Mouse (Mus musculus) pancreas, adult 10 weeks (tissue): ENCODE results near the gene Inca1. TPM values are rescaled to one million over a fixed set of nuclear protein-coding genes. Genes with fewer than 3 reads are reported as not detected.

Experiments
- polyA plus RNA-seq: library from polyadenylated mRNA; stranded (reverse); fragments of 350-450 nt; fragmentation: Illumina TruSeq; extraction: RNeasy Lipid Tissue Mini Kit (QIAGEN cat#74804); gene quantifications from one replicate; pipeline ENCODE4 v1.2.3, GENCODE M21; 2015; ENCODE audit warnings: low read depth, low replicate concordance; ENCODE audit not compliant: insufficient read depth

Inca1 gene
- 2.5 TPM for polyA plus RNA-seq

DNA sequence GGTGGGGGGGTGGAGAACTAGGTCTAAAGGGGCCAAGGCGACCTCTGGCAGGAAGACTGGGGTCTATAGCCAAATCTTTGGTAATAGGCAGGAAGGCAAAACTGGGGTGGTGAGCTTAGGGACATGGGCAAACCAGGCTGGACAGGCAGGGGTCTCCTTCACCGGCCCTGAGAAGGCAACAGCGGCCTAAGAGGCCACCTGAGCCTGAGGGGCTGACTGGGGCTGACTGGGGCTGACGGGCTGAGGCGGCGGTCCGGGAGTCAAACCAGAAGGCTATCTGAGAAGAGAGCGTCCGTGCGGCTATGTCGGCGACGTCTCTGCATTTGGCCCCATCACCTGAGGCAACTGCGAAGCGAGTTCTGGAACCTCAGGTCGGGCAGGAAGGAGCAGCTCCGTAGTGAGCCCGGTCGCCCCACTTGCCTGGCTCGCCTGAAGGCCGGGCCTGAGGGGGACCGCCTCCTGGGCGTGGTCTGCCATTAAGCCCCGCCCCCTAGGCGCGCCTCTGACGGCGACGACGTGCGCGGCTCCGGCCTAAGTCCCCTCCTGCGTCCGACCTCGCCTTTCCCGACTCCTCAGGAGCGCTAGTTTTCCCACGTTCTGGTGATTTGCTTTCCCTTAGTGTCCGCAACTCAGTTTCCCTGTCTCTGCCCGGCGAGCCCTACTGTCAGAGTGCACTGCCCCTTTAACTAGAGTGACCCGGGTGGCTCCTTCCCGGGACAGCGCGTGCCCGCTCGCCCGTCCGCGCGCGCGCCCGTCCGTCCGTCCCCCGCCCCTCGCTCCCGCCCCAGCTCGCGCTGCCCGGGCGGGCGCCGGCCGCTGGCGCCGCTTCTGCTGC, at the start of gene Inca1, which contains the start of gene Kif1c:
Gene Inca1, minus strand, starts transcription at position 434 of the 835 bp plus-strand sequence.
Gene Kif1c, plus strand, starts transcription at position 827 of the 835 bp plus-strand sequence.

DNA sequence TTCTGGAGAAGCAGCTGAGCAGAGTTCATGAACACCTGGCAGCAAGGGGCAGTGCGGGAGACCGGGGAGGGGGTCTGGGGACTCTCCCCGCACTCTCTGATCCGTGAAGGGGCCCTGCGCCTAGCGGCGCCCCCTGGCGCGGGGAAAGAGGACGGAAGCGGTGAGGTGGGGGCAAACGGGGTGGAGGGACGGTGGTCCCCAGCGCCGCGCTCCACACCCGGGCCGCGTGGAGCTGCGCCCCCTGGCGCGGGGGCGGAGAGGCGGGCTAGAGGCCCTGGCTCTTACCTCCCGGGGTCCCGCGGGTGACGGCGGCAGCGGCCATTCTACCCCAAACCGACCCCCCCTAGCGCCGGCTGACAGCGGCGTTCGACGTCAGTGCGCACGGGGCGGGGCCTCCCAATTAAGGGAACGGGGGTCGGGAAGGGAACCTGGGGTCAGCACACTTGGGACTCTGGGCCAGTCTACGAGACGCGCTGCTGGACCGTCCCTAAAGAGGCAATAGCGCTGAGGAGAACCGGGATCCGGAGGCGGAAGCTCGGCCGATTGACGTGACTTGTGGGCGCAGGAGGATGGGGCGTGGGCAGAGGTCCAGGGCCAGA, 12.3 kb downstream of the Inca1 start, which contains the start of gene Camta2:
Gene Camta2, minus strand, starts transcription at position 505 of the 599 bp plus-strand sequence.

DNA sequence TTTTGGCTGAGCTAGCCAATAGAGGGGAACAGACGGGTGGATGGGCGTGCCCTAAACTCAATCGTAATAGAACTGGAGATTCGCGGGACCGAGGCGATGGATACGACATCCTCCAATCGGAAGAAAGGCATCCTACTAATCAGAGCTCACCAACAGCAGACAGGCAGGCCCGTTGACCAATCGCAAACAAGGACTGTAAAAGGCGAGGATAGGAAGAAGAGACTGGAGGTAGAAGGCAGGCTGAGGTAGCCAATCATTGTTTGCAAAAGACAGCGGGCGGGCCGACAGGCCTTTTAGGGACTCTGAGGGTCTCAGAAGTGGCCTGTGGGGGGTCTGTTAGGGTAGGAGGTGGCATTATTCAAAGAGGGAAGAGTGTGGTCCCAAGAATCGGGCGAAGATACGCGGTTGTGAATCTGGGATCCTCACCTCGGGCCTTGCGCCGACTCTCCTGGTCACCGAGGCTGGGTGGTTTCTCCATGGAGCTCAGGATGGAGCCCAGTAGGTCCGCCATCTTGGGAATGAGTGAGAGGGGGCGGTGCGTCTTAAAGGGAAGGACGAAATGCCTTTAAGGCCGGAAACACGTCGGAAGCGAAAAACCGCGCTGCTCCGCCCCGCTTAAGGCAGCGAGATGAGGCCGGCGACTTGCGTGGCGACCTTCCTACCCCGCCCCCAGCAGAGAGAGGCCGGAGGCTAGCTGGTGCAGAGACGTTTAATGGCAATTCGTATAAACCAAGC, 31.0 kb downstream of the Inca1 start, which contains the start of gene Spag7:
Gene Spag7, minus strand, starts transcription at position 646 of the 735 bp plus-strand sequence.

DNA sequence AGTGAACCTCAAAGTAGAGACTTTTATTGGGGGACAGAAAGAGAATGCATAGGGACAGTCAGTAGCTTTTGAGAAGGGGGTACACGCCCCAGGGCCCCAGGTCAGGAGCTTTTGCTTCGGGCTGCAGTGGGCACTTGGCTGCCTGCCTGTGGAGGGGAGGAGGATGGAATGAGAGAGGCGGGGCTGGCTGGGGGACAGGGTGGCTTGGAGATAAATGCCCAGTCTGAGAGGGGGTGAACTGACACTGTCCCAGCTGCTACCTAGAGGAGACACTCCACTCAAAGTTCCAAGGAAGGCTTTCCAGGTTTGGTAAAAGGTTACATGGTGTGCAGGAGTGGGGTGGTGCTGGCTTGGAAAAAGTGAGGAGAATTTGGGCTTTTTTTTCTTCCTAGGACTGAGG, 43.0 kb downstream of the Inca1 start, which contains the start of gene Eno3:
Gene Eno3, plus strand, starts transcription at position 239 of the 400 bp plus-strand sequence.

DNA sequence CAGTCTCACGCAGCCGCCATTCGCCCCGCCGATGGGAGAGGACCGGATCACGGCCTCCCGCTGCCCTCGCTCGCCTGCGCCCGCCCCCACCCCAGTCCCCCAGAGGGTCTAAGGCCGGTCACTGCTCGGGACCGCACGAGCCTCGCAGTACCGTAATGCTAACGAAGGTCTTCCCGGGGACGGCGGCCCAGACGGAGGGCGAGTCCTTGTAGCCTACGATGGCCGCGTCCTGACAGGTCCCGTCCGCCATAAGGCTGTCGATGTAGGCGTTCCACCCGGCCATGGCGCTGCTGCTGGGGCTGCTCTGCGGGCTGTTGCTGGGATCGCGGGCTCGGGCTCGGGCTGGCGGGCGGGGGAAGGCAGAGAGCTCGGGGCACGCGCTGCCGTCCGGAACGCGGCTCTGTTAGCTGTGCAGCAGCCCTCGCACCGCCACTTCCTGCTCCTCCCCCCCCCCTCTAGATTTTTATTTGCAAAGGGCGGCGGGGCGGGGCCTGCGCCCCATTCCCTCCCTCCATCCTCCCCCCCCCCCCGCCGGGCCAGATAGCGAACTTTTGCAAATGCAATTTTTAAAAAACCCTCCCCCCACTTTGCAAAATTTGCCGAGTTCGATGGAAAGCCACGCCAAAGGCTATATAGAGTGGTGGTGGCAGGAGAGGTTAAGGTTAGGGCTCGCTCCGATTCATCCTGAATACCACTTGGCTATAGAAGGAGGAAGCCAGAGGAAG, 45.6 kb downstream of the Inca1 start, which contains the start of gene Pfn1:
Gene Pfn1, minus strand, starts transcription at position 447 of the 725 bp plus-strand sequence.

DNA sequence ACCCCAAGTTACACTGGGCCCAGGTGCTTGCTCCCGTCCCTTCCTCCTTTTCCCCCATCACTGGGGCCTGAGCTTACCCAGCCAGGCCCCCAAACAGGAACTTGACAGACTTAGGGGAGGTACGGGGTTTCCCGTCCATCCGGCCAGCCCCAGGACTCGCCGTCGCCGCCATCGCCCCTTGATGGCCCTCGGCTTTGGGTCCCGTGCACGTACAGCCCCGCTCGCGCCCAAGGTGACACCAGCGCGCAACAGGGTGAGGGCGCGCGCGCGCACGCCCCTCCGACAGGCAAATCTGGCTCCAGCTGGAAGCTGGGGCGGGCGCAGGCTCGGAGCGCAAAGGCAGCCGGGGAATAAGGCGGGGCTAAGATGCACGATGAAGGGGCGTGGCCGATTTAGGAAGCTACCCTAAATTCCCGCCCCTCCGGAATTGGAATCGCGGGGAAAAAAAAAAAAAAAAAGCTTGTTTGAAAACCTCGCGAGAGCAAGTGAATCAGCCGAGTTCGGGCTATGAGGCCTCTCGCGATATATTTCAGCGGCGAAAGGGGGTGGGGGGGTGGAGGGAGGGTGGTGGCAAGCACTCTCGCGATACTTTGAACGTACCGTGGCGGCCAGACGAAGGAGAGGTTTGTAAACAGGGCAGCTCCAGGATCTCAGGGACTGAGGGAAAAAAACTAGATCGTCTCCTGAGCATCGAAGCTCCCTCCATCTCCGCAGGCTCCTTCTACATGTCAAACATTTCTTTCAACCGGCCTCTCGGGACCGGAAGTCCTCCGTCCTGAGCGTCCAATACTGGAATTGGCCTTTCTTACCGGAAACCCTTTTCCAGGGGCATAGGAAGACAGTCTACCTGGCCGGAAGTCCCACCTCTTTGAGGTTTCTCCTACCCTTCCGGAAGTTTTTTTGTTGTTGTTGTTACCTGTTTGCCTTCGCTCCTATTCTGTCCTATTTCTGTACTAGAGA, 53.0 kb downstream of the Inca1 start, which contains the start of the genes Rnf167 and Slc25a11:
Gene Rnf167, plus strand, starts transcription at position 545 of the 960 bp plus-strand sequence.
Gene Slc25a11, minus strand, starts transcription at position 789 of the 960 bp plus-strand sequence.

DNA sequence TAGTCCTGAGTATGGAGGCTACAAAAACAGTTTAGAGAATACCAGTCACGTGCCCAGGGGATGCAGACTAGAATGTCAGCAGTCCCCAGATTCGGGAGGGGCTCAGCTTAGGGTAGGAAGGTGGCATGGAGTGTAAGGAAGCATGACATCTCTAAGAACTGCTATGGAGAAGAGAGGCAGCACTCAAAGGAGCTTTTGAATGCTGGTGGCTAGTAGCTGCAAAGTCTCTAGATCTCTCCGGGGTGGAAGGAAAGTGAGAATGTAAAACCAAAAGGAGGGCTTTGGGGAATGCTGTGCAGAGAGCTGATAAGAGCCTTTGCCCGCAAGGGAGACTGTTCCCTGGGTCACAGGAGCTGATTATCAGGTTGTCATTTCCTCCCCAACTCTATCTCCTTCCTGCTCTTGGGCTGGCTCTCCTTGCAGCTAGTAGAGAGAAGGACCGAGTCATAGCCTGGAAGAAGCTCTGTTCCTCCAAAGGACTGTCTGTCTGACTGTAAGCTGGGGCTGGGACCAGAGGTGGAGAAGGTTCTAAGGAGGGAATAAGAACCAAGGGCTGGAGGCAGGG, 61.2 kb downstream of the Inca1 start, which contains the start of gene Gp1ba:
Gene Gp1ba, plus strand, starts transcription at position 409 of the 565 bp plus-strand sequence.

Other genes starting within 250 kb of the Inca1 start
- gene Med11, start 248.2 kb downstream of the Inca1 start, polyA plus RNA-seq: 6.4 TPM
- 0.70 TPM for gene Zmynd15, start 240.7 kb downstream of the Inca1 start, polyA plus RNA-seq
- gene Cxcl16, start 240.2 kb downstream of the Inca1 start, polyA plus RNA-seq: 4.3 TPM
- gene Tm4sf5, start 194.9 kb downstream of the Inca1 start, polyA plus RNA-seq: 0.89 TPM
- gene Vmo1, start 185.5 kb downstream of the Inca1 start, polyA plus RNA-seq: not detected
- not detected for gene Gltpd2, start 181.0 kb downstream of the Inca1 start, polyA plus RNA-seq
- gene Psmb6, start 174.8 kb downstream of the Inca1 start, polyA plus RNA-seq: 69.1 TPM
- gene Gm40193, start 167.2 kb downstream of the Inca1 start, polyA plus RNA-seq: not detected
- gene Pld2, start 160.1 kb downstream of the Inca1 start, polyA plus RNA-seq: 6.0 TPM
- gene Mink1, start 137.3 kb downstream of the Inca1 start, polyA plus RNA-seq: 17.6 TPM
- not detected for gene 4930544D05Rik, start 84.3 kb downstream of the Inca1 start, polyA plus RNA-seq
- not detected for gene Chrne, start 80.9 kb downstream of the Inca1 start, polyA plus RNA-seq
- not detected for gene Gp1ba, start 61.0 kb downstream of the Inca1 start, polyA plus RNA-seq
- gene Rnf167, start 52.9 kb downstream of the Inca1 start, polyA plus RNA-seq: 37.6 TPM
- gene Slc25a11, start 52.7 kb downstream of the Inca1 start, polyA plus RNA-seq: 17.3 TPM
- 118 TPM for gene Pfn1, start 45.5 kb downstream of the Inca1 start, polyA plus RNA-seq
- gene Eno3, start 43.0 kb downstream of the Inca1 start, polyA plus RNA-seq: 16.0 TPM
- 17.9 TPM for gene Spag7, start 30.7 kb downstream of the Inca1 start, polyA plus RNA-seq
- 9.5 TPM for gene Camta2, start 12.1 kb downstream of the Inca1 start, polyA plus RNA-seq
- 13.3 TPM for gene Kif1c, start 393 bp upstream of the Inca1 start, polyA plus RNA-seq
- 1.4 TPM for gene Zfp3, start 64.1 kb upstream of the Inca1 start, polyA plus RNA-seq
- gene Scimp, start 112.4 kb upstream of the Inca1 start, polyA plus RNA-seq: not detected
- gene Rabep1, start 144.6 kb upstream of the Inca1 start, polyA plus RNA-seq: 5.0 TPM